Mouse (Mus musculus) WW6 (cell line): ENCODE measurements around the gene Efna4.

Experiments used
- DNase-seq: peaks from one replicate; pipeline ENCODE4 v3.0.0-alpha.2; 2013; ENCODE audit warnings: low read depth, low spot score

The Efna4 gene

DNA sequence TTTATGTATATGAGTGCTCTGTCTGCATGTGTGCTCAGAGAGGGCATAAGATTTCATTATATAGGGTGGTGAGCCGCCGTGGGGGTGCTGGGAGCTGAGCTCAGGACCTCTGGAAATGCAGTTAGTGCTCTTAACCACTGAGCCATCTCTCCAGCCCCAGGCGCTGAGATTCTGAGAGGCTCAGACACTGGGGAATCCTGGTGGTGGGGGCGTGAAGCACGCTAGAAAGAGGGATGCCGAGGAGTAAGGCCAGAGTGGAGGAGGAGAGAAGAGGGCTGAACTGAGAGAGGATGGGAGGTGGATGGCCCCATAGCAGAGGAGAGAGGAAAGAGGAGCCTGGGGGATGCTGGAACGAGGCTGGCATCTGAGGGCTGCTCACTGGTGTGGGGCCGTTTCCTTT is 26.8 kb upstream of the Efna4 start:
- DNase-seq, result no peak

DNA sequence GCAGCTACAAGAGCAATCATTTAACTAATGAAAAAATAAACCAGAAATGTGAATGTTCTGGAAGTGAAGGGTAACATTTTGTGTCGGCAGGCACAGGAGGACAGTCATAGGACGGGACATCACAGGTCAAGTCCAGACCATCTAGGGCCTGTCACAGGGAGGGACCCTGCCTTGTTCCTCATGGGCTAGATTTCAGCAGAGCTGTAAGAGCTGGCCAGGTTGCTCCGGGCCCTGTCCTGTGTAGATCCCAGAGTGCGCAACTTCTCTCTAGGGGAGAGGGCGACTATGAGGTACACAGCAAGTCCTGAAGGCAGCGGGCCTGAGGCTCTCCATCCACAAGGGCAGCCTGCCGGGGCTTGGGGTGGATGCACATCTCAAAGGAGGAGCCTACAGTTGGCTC is 23.8 kb upstream of the Efna4 start, which contains the start of gene Dcst2:
Dcst2 (plus strand) TSS at position 301 of the 400 bp plus-strand sequence.
- DNase-seq, result no peak

DNA sequence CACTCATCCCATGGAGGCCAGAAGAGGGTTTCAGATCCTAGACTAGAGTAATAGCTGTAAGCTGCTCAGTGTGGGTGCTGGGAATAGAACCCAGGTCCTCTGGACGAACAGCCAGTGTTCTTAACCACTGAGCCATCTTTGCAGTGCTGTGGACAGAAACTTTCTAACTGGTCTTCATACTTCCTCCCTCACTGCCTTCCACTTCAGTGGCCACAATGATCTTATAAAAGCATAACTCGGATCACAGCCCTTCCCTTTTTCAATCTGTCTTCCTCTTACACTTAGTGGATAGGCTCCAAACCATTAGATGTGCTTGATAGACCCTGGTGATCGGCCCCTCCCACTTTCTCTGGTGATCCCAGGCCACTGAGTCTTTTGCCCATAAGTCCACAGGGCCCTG is 22.4 kb upstream of the Efna4 start:
- no peak for DNase-seq

DNA sequence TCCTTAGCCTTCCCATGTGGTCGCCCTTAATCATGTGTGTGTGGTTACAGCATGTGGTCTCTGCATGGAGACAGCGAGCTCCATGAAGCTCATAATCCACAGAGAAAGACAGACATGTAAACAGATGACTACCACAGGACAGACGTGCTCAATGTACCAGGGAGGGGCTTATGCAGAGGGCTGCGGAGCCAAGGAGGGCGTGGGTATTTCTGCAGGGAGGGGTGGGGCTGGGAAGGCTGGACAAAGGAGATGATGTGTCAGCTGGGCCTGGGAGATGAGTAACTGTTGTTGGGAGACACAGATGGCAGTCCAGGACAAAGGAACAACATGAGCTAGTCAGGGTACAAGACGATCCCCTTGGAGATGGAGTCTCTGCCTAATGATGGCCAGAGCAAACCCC is 21.8 kb upstream of the Efna4 start:
- DNase-seq, result no peak

DNA sequence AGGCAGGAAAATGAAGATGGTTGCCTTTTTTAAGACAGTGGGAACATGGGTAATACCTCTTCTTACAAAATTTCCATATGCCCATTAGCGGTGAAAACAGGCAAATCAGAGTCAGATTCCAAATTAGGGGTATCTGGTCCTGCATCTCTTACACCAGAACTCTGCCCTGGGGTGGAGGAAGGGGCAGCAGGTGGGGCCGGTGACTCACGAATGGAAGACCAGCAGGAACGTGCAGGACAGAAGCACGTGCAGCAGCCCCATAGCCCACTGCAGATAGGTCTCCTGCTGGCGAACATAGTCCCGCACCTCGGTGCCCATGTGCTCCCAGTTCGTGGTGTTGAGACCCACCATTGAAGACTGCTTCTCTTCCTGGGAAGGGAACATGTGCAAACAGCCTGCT is 18.2 kb upstream of the Efna4 start:
- DNase-seq, result no peak

DNA sequence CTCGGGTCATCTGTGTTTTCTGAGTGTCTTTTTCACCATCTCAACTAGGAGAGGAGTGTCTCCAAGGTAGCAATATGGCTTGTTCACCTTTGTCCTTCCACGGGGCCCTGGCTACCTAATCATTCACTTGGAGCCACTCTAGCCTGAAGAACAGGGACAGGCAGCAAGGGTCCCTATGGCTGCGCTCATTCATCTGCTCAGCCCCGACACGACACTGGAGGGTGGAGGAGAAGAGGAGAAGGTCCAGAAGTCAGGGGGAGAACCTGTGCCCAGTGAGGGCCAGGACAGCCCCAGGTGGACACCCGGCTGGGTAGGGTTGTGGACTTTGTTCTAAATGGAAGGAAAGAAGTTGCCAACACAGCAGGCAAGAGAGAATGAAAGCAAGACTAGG is 17.7 kb upstream of the Efna4 start:
- no peak for DNase-seq

DNA sequence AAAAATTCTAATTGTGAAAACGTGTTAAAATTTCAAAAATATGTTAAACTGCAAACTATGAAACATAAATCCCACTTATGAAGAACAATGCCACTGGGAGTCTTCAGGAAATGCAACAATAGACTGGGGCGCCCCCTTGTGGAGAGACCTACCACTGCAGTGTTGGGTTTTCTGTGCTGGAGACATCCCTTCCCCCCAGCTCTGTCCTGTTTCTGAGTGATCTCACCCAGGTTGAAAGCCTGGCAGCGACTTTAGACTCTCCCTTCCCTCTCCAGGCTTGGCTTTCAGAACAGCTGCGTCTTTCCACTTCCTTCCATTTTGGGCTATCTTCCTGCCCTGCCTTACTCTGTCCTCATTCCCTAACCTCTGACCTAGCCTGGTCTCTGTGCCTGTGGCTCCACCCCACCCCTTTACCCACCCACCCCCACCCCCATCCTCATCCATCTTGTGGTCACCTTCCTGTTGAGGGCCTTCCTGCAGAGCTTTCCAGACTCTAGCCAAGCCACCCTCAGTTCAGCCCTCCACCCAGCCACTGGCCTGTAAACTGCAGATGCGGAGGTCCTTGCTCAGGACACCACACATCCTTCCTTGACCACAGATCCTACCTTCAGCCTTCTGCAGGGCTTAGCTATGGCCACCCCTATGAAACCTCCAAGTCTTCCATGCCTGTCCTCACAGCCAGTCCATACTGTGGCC is 17.1 kb upstream of the Efna4 start:
- no peak for DNase-seq

DNA sequence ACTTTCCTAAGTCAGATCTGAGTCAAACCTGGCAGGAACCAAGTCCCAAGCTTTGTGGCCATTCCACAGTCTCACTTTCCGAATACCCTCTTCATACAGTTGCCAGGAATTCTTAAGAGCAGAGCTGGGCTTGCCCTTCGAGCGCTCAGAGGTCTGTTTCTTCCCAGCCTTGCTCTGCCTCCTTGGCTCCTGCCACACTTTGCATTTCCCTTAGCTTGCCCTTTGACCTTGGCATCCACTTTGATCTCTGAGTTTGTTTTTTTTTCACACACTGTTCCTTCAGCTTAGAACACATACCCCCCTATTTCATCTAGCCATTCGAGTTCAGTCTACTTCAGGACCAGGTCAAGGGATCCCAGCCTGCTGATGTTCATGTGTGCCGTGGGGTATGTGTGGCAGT is 13.4 kb upstream of the Efna4 start:
- no peak for DNase-seq

DNA sequence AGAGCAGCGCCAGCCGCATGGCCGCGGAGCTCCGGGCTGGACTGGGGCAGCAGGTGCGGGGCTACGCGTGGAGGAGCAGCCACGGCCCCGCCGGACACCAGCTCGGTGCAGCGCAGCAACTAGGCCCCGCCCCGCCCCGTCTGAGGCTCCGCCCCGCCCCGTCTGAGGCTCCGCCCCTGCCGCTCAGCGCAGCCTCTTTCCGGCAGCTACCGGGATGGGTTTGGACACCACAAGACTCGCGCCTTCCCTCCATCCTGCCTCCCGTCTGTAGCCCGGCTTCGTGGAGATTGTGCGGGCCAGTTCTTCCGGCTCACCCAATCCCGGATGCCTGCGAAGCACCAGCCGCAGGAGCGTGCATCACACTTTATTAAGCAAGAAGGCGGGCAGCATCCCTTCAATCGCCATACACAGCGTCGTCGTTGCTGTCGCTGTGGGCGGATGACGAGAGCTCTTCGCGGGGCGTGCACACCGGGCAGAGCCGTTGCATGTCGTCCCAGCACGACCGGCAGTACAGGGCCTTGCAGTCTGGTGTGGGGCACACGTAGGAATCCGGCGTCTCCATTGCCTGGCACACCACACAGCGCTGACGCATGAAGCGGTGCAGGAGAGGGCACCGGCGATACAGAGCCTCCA is 12.2 kb upstream of the Efna4 start, which contains the start of gene Adam15:
Adam15 (minus strand) TSS at position 128 of the 633 bp plus-strand sequence.
- DNase-seq, result peak; percentile 62

DNA sequence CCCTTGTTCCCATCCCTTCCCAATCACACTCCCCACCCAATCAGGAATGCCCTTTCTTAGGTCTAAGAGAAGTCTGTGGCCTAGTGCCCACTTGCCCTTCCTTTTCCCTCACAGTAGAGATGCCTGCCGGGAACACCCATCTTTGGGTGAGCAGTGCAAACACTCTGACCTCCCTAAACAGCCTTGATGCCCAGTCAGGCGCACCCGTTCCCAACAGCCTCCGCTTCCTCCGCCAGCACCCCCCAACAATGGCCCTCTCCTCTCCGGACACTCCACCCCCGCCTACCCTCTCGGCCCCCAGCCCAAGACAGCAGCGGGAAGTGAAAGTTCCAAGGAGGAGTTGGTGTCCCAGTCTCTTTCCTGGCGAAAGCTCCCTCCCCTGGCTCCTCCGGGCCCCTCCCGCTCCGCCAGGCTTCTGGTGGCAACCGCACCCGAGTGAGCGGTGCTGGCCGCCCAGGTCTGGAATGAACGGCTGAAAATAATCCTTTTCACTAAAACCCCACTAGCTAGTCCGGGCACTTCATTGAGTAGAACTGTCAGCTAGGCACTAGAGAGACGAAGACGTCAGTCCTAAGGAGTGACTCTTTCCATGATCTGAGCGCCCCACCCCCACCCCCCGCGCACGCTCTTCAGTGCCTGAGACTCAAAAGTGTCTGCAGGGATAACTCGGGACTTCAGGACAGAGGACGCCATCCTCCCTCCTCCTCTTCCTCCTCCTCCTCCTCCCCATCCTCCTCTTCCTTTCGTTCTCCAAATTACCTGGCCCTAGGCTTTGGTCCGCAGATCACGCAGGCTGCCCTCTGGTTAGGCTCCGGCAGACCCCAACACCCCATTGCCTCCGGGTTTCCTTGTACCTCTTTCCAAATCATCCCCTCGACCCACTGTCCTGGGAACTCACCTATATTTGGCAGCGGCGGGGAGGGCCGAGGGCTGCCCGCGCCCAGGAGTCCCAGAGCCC is 11.4 kb upstream of the Efna4 start:
- no peak for DNase-seq

DNA sequence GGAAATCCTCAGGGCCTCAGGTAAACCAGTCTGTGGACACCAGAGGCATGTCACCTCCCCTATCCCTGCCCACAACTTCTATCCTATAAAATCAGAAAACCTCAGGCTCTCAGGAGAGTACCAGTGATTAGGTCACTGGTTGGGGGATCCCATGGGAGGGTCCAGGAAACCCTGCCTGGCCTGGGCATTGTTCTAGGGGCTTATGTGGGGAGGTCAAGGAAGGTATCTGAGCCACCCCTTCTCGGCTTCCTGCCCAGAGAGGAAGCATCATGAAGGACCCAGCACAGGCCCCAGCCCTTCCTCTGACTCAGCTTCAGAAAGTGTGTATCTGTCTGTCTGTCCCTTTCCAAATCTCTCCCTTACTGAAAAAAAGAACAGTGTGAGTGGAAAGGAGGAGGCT is 10.1 kb upstream of the Efna4 start:
- no peak for DNase-seq

DNA sequence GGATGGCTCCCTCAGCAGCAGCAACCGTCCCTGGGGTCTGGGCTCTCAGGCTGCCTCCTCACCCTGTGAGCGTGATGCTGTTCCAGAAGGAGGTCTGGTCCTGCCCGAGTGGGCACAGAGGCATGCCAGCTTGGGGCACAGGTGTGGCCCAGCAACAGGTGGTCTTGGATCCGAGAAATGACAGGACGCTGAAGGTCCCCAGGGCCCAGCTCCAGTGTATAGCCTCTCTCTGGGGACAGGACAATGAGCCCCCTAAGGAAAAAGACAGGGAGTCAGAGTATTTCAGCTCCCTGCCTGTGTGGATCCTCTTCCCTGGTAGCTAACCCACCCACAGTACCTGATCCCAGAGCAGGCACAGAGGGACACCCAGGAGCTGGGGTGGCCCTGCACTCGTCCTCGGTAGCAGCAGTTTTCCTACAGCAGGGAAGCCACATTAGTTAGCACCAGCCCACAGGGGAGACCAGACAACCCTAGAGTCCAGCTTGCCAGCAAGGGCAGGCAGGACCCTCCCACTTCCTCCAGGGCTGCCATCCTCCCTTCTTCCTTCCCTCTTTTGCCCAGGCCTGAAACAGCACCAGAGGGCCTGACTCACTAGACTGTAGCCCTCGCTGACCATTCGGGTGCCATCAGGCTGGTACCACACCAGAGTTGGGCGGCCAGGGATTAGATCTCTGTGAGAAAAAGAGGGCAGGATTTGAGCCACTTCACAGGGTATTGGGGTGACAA is 9.2 kb upstream of the Efna4 start:
- no peak for DNase-seq

DNA sequence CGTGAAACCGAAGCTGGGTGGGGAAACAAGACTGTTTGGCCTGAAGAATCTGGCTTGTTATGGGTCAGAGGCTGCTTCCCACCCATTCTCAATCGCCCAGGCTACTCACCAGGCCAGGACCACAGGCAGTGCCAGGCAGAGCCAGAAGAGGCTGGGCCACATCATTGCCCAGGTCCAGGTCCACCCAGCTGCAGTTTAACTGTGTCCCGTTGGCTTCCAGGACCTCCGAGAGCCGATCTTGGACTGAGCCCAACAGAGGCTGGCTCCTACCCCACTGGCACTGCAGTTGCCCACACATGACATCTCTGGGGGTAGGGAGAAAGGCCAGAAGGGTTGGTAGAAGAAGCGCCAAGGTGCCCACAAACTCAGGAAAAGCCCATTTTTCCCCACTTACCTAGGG is 5.5 kb upstream of the Efna4 start:
- DNase-seq, result no peak

DNA sequence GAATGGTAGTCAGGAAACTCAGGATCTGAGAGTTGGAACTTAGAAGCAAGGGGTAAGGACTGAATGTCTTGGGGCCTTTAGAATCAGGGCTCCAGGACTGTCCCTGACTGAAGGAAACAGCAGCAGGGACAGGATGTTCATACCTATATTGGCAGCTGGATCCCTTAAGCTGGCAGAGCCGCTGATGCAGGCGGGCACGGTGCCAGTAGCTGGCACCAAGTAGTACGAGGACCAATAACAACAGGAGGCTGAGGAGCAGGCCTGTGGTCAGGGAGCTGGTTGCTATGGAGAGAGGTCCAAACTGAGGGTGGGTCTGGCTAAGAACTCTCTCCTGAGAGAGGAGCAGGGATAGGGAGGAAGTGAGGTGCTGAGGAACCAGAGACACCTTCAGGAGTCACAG is 4.0 kb upstream of the Efna4 start:
- no peak for DNase-seq

DNA sequence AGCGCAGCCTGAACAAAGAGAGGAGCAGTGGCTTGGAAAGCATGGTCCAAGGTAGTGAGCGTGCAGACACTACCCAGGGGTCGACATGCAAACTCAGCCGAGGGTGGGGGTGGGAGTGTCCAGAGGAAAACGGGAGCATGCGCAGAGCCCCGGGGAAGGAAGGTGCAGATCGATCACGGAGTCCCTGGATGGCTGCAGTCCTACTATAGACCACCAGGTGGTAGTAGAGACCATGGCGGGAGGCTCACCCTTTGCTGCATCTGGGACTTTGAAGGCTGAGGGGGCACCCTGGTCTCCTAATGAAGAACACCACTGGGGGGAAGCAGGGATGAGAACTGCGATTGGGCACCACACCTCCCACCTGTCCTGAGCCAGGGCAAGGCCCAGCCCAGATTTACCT is 2.6 kb upstream of the Efna4 start:
- peak; percentile 61 for DNase-seq

DNA sequence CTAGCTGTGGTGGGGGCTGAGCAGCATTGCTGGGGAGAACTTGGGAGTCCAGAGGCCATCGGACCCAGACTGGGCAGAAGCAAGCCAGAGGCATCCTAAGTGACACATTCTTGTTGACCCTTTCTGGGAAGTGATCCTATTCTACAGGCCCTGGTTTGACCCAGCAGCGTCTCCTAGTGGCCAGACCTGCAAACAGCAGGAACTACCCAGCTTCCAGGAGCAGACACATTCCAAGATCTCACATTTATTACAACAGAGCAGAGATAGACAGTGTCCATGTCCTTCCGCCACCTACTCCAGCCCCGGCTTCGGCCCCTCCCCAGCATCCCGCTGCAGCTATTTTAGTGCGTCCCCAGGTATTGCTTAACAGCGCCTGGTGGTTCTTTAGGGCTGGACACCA is 1.6 kb upstream of the Efna4 start:
- DNase-seq, result peak; percentile 71

DNA sequence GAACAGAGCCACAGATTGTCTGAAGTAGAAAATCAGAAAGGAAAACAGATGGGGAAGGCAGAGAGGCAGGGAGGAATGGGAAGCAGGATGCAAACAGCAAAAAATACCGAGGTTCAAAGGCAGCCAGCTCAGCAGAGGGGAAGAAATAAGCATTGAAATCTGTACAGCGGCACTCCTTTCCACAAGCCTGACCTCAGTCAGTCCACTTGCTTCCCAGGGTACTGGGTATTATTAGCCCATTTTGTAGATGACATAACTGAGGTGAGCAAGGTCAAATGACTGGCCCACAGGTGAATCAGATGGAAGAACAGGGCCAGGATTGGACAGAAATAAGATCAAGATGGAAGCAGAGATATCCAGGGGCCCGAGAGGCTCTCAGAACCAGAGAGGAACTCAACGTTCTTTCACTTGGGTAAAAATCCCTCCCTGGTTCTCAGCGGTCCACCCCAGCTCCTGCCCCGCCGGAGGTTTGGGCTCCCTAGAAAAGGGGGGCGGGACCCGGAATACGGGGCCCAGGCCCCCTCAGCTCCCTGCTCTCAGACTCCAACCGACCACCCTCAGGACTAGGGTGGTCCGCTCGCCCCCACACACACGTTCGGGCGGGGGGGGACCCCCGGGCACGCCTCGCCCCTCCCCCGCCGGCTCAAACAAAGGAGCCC is 637 bp downstream of the Efna4 start:
- no peak for DNase-seq

DNA sequence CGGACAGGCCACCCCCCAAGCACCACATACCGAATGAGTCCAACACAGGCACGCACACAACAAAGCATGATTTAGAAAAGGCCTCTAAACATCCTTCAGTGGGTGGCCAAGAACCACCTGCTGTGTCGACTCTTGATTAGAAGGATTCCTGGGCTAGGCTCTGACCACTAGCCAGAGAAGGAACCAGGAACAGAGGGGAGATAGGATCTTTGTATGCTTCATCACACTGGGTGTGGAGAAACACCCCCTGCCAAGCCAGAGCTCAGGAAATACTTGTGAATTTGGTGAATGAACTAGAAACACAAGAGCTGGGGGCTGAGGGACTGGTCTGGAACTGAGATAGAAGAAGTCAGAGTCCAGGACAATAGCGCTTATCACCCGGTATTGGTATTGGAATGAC is 1.3 kb downstream of the Efna4 start:
- DNase-seq, result no peak

DNA sequence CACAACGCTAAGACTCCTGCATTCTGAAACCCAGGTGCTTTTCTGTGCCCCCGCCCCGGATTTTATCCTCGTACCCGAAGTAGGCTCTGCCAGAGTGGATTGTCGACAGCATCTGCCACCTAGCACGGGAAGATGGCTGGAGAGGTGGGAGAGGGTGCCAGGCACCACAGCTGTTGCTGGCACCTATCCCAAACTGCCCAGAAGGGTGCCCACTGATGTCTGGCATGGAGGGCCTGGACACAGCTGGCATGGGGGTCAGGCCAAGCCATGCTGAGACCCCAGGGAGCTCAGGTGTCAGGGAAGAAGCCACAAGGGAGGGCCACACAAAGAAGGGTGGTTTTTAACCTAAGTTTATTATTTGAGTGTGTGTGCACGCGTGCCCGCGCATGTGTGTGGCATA is 4.8 kb downstream of the Efna4 start:
- DNase-seq, result no peak

DNA sequence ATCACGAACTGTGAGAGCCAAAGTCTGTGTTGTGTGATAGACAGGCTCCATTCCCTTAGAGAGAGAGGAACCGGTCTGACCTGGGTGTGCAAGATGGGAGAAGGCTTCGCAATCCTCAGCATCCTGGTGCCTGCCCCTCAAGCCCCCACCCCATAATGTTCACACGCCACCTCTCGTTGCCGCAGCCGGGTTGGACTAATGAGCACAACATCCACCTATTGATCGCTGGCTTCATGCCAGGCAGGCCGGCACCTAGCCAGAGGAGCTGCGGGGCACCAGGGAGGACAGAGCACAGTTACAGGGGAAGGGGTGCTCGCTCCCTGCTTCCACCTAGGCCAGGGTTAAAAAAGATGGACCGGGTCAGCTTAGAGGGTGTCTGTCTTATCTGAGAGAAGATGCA is 5.4 kb downstream of the Efna4 start:
- DNase-seq, result no peak

DNA sequence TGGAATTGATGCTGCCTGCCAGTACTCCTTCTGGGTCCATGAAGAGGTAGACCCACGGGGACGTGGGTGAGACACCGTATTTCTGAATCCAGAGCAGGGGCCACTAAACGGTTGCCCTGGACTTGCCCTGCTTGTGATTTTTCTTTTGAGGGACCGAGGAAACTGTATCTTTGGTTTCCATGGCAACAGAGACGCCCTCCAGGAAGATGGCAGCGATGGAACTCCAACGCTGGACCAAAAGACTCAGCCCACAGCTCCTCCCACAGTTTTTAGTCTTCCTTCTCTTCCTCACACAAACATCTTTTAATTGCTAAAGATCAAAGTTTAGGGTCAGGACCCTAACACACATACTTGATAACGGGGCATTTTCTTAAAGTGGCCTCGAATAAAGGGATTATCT is 5.8 kb downstream of the Efna4 start:
- no peak for DNase-seq
